Mouse (Mus musculus) neutrophil, adult 5-6 weeks (primary cell): ENCODE results near the gene Tmem139. TPM values are rescaled to one million over a fixed set of nuclear protein-coding genes. Genes with fewer than 3 reads are reported as not detected.

Experiments
- ATAC-seq: fragments of 151-379, 151-347 bp; 2 replicates; pipeline ENCODE4 v1.8.0; 2017; ENCODE audit warnings: mild to moderate bottlenecking, moderate TSS enrichment; ENCODE audit not compliant: insufficient number of reproducible peaks, poor library complexity, low FRiP score, severe bottlenecking; ENCODE audit errors: extremely low read depth
- total RNA-seq: library from RNA; stranded (forward); fragments of 200-1000 nt; gene quantifications from 2 replicates; pipeline ENCODE4 v1.2.3, GENCODE M21; 2017

The Tmem139 gene
- total RNA-seq, 1 experiment from 2014 or later: not detected

DNA sequence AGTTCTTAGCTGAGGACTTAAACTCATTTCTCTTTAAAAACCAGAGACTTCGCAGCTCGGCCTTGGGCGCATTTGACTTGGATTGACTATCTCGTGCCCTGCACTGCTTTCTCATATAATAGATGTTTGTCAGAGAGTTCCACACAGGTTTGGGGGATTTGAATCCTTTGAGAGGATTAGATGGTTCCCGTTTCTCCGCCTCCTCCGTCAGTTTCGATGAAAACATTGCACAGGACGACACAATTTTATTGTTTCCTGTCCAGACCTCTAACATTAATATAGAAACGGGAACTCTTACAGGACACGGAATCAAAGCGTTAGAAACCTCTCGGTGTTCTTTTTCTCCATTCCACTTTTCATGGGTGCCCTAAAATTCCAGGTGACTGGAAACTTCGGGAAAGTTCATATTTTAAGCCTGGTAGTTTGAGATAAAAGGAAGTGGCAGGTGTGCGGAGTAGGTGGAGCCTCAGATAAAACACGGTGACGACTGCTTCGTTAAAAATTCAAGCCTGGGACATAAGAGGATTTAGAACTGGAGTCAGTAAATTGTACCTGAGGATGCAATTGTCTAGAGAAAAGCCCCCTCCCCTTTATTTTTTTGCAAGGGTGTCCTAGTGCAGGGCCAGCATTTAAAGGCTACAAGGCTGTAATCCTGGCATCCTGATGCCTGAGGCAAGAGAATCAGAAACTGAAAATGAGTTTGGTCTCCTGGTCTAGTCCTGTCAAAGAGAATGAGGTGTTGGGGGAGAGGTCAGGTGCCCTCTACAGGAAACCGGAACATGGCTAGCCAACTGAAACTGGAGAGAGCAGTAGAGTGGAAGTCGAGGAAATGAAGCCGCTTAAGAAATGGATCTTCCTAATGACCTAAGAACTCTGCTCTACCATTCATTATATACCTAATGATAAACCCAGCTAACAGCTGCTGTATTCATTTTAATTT lies 3.9 kb downstream of the Tmem139 start:
- ATAC-seq: peak; percentile 13; the same call in 1 of the 2 replicates

DNA sequence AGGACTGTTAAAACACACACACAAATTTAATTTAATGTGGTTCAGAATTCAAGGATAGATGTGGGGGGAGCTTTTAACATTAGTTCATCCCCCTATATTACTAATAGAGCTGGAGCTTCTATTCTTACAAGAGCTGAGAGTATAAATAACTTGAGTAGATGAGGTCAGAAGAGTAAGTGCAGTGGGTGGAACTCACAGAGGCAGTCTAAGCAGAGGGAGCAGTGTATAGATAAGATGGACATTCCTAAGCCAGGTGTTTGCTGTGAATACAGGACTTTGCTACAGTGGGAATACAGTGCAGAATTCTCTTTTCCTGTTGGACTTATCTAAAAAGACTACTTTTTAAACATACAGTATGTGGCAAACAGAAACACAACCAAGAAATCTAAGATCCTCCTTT lies 9.0 kb downstream of the Tmem139 start:
- ATAC-seq: no peak

DNA sequence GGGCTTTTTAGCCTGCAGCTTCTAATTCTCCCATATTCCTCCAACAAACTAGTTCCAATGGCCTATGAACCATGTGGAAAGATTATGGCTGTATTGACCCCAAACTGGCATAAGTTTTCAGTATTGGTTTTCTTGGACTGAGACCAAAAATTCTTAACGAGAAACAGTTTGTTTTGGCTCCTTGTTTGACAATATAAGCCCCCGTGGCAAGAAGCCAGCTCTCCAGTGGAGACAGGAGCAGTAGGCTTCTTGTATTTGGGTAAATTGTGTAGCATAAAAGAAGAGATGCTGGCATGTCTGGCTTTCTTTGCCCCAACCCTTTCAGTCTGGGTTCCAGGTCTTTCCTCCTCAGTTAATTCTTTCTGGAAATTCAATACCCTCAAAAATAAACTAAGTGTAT lies 14.4 kb downstream of the Tmem139 start:
- no peak for ATAC-seq

DNA sequence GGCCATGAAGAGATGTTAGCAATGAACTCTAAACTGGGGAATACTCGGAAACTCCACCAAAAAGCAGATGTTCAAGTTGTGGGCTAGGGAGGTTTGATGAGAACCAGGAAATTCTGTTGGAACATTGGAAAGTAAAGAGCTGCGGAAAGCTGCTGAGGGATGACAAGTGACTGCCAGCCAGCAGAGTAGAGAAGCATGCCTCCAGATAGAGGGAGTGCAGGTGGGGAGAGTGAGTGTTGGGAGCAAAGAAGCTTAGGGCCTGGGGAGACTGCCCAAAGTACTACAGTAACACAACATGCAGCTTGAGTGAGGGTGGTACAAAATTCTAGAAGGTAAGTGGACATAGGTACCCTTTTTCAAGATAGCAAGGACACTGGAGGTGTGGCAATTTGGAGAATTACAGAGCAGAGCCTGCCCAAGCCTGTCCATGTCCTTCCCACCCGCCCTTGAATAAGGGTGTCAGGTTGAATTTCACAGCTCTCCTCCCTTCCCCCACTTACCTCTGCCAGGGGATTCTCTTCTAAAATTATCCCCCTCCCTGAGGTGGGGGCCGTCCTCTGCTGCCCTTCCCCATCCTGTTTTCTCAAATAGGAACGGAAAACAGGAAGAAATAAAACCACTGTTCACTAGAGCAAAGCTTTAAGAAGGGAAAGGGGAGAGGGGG lies 21.2 kb downstream of the Tmem139 start:
- ATAC-seq: no peak

DNA sequence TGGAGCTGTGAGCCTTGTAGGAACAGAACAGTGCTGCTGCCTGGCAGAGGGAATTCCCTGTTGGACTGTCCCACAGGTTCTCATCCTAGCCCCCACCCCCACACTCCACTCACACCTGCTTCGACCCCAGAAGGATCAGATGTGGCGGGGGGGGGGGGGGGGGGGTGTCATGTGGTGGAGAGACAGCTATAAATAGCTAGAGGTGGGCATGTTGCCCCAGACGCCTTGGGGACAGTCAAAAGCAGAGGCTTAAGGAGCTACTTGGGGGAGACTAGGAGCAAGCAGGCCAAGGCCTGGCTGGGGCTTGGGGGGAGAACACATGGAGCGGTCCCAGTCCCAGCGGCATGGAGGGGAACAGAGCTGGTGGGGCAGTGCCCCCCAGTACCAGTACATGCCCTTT lies 24.7 kb downstream of the Tmem139 start, which contains the start of gene Clcn1:
Gene Clcn1 (plus strand): TSS at position 238 of the 400 bp plus-strand sequence.
- no peak for ATAC-seq

DNA sequence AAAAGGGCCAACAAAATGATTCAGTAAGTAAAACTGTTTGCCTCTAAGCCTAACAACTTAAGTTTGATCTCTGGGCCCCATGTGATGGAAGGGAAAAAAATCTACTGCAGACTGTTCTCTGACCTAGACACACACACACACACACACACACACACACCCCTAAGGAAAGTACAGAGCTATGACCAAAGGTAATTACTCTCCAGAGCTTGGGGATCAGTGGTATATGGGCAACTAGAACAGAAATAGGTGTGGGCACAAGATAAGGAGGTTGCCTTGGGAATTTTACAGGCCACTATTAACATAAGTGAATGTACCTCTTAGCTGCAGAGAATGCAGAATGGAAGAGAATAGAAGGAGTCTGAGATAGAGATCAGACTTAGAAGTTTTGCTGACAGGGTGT lies 25.8 kb downstream of the Tmem139 start:
- ATAC-seq: no peak

DNA sequence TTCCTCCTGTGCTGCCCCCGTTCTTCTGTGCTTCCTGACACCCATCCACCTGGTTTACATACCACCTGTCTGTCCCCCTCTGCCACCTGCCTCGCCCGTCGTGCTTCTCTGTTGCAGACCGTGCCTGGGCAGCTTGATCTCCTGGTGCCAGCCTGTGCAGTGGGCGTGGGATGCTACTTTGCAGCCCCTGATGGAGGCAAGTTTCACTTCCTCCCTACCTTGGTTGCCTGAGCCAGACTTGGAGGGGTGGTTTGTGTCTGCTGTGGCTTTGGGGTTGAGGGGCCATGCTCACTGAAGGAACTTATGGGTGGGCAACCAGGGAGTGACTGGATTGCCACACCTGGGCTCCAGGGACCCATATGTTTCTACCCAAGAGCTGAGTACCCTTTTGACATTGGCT lies 31.6 kb downstream of the Tmem139 start:
- ATAC-seq: peak; percentile 86

DNA sequence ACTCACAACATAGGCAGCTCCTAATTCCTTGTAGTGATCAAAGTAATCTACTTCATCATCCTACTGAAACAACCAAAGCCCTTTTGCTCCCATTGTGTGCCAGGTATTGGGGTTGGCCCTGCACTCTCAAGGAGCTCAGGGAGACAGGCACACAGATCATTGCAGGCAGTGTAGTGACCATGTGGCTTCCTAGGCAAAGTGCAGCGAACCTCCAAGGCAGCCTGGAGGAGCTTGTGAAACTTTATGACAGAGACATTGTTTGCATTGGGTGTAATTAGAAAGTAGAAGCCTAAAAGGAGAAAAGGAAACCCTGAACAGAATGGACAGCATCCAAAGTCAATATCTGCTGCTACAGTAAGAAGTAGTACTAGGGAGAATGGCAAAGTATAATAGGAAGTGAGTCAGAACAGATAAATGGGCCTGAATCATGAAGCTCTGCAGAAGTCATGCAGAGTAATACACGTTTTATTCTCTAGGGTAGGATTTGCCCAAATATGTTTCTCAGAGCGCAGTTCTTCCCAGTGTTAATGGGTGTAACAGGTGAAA lies 33.9 kb downstream of the Tmem139 start:
- ATAC-seq: no peak

DNA sequence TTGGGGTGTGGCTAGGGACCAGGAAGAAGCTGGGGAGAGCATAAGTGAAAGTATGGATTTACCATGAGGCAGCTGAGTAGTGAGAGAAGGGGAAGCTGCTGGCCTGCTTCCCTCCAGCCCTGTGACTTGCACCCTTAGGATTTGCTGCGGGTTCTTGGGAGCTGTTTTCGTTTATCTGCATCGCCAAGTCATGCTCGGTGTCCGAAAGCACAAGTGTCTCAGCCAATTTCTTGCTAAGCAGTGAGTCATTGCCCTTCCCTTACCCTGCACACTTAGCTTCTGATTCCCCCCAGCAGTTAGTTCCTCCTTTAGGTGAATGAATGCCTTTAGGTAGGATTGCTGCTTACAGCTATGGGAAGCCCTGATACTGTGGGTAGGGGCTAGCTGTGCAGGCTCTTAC lies 37.6 kb downstream of the Tmem139 start:
- 0 out of 2 replicates have a peak, but pooled peaks have one; percentile 23 for ATAC-seq

DNA sequence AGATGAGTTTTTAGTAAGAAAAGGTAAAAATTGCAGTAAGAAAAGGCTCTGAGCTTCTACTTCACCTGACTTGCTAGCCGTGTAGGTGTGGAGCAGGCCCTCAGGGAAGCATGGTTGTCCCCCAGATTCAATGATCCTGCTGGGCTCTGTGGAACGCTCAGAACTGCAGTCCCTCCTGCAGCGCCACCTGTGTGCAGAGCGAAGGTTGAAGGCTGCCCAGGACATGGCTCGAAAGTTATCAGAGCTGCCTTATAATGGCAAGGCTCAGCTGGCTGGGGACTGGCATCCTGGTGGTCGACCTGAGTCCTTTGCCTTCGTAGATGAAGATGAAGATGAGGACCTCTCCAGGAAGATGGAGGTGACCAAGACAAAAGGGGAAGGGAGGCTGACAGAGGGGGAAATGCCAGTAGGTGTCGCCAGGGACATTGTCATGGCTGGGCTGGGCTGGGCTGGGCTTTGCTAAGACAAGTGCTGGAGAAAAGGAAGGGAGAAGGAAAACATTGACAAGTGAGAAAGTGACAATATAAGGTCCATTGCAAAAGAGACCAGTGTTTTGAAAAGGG lies 48.1 kb downstream of the Tmem139 start:
- no peak for ATAC-seq

DNA sequence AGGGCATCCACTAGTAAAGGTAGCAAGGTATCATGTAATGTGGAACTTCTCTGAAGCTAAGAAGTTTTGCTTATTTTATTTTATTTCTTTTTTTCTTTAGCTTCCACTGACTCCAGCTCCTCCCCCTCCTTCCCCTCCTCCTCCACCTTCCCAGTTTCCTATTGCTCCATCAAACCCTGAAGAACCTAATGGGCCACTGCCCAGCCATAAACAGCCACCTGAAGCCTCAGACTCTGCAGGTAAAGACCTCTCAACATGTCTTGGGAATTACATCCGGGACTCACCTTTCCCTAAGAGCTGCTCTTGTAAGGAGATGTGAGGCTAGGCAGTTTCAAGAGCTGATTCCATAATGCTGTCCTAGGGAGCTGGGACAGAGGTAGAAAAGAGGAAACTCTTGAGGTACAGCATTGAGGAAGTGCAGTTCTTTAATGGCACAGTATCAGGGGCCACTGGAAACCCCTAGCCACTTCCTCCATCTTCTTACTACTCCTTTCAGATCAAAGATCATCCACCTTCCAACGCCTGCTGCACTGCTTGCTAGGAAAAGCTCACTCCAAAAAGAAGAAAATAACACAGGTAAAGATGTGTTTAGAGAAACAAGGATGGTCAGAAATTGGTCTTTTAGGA lies 48.8 kb downstream of the Tmem139 start:
- peak; percentile 65; the same call in 1 of the 2 replicates for ATAC-seq

Other genes with a start within 250 kb of the Tmem139 start
- not detected in 2 replicates for gene Sva, start 223.6 kb upstream of the Tmem139 start, total RNA-seq
- not detected in 2 replicates for gene Tas2r139, start 121.0 kb upstream of the Tmem139 start, total RNA-seq
- gene Tas2r144, start 46.6 kb upstream of the Tmem139 start, total RNA-seq: not detected in 2 replicates
- gene Gstk1, start 16.0 kb upstream of the Tmem139 start, total RNA-seq: 3.9 and 4.2 TPM in 2 replicates
- 69.6 and 74.8 TPM in 2 replicates for gene Casp2, start 3.0 kb downstream of the Tmem139 start, total RNA-seq
- 0.81 and 1.1 TPM in 2 replicates for gene Clcn1, start 24.7 kb downstream of the Tmem139 start, total RNA-seq
- 0.12 TPM in 1 of 2 replicates, not detected in the other for gene Fam131b, start 62.7 kb downstream of the Tmem139 start, total RNA-seq
- gene Zyx, start 87.7 kb downstream of the Tmem139 start, total RNA-seq: 327 and 356 TPM in 2 replicates
- 1.2 and 2.5 TPM in 2 replicates for gene Epha1, start 111.3 kb downstream of the Tmem139 start, total RNA-seq
- gene Tas2r143, start 138.3 kb downstream of the Tmem139 start, total RNA-seq: 7.2 and 12.5 TPM in 2 replicates
- gene Tas2r135, start 143.5 kb downstream of the Tmem139 start, total RNA-seq: 7.4 and 12.2 TPM in 2 replicates
- 2.2 and 2.3 TPM in 2 replicates for gene Tas2r126, start 172.6 kb downstream of the Tmem139 start, total RNA-seq
- gene Olfr458, start 203.2 kb downstream of the Tmem139 start, total RNA-seq: 0.58 TPM in 1 of 2 replicates, not detected in the other
- 0.23 and 0.37 TPM in 2 replicates for gene Olfr457, start 214.4 kb downstream of the Tmem139 start, total RNA-seq
- not detected in 2 replicates for gene Olfr456, start 225.2 kb downstream of the Tmem139 start, total RNA-seq